Mouse (Mus musculus) liver, adult 2 months (tissue): ENCODE results near the gene Rnase10. TPM values are rescaled to one million over a fixed set of nuclear protein-coding genes. Genes with fewer than 3 reads are reported as not detected.

Source experiments
- DNase-seq: peaks from one replicate; pipeline ENCODE4 v3.0.0-alpha.2; 2011; ENCODE audit warnings: low read depth, low spot score; ENCODE audit errors: extremely low read depth
- H3K27ac ChIP-seq: fragments of 200-500 bp; replicated peaks from 2 replicates; pipeline ENCODE4 v1.5.1; 2012; ENCODE audit warnings: low read depth, mild to moderate bottlenecking, control low read depth, inconsistent platforms, low read length; ENCODE audit not compliant: insufficient read depth
- H3K27me3 ChIP-seq: fragments of 200-500 bp; 2 replicates; pipeline ENCODE4 v1.6.1; 2012; ENCODE audit warnings: mild to moderate bottlenecking, moderate library complexity, low read length, inconsistent platforms; ENCODE audit not compliant: control insufficient read depth, insufficient read depth
- H3K36me3 ChIP-seq: fragments of 200-500 bp; 2 replicates; pipeline ENCODE4 v1.6.1; 2012; ENCODE audit warnings: low read length, inconsistent platforms; ENCODE audit not compliant: control insufficient read depth, insufficient read depth
- H3K4me1 ChIP-seq: fragments of 200-500 bp; 2 replicates; pipeline ENCODE4 v1.6.1; 2011; ENCODE audit warnings: low read length; ENCODE audit not compliant: control insufficient read depth, insufficient read depth
- H3K4me3 ChIP-seq: fragments of 200-500 bp; 2 replicates; pipeline ENCODE4 v1.5.1; 2011; ENCODE audit warnings: low read depth, mild to moderate bottlenecking, control low read depth, low read length, moderate library complexity; ENCODE audit not compliant: insufficient read depth
- H3K79me2 ChIP-seq: fragments of 200-500 bp; 2 replicates; pipeline ENCODE4 v1.6.1; 2012; ENCODE audit warnings: inconsistent platforms, mild to moderate bottlenecking, low read length, moderate library complexity; ENCODE audit not compliant: control insufficient read depth, insufficient read depth
- H3K9ac ChIP-seq: fragments of 200-500 bp; 2 replicates; pipeline ENCODE4 v1.6.1; 2012; ENCODE audit warnings: low read depth, mild to moderate bottlenecking, control low read depth, inconsistent platforms, low read length
- CTCF ChIP-seq: fragments of 200-500 bp; IDR thresholded peaks from 2 replicates; pipeline ENCODE4 v1.5.1; 2011; ENCODE audit warnings: low read depth, low read length, control low read depth
- POLR2A ChIP-seq: fragments of 200-500 bp; IDR thresholded peaks from 2 replicates; pipeline ENCODE4 v1.6.1; 2011; ENCODE audit warnings: low read length, control low read depth; ENCODE audit not compliant: insufficient read depth; ENCODE audit errors: extremely low read depth
- WGBS: fragments of 180-500 bp; shearing (Covaris S2); methylation state at CpG from one replicate; pipeline ENCODE4 v1.1.7; 2018; 5-methylcytosine and 5-hydroxymethylcytosine counted together
- polyA plus RNA-seq: library from polyadenylated mRNA; depleted of rRNA; stranded (reverse); fragments of >200 nt; gene quantifications from 2 replicates; pipeline ENCODE4 v1.2.3, GENCODE M21; 2012; rRNA removed
- total RNA-seq: library from RNA; depleted of rRNA; stranded (reverse); fragments of >200 nt; gene quantifications from 2 replicates; pipeline ENCODE4 v1.2.3, GENCODE M21; 2014; rRNA removed

Gene Rnase10
- total and polyA plus RNA-seq, 2 experiments, result 0.09 TPM

- Histone ChIP-seq H3K27me3 (no peaks in the 10 kb centered on the region), H3K36me3 (no peaks in the 10 kb centered on the region), H3K4me3 (no peak within 1 kb of the TSS), H3K4me1 (no peaks in the 10 kb centered on the region; the same call in 1 of the 2 replicates), H3K9ac (no peak within 1 kb of the TSS), H3K27ac (no peak within 1 kb of the TSS), H3K79me2 (no peaks in the 10 kb centered on the region)
- TF ChIP-seq CTCF (no peak), POLR2A (no peak)
- no peak for DNase-seq
- WGBS, result 69% methylated on average over 9 of the region's 9 CpGs
These were observed 49.9 kb downstream of the Rnase10 start, which contains the start of gene Rnase12 for GRCm38 (mm10) chr14:51057401-51057831. Gene Rnase12 (minus strand): TSS chr14:51057661.

Other genes starting within 250 kb of the Rnase10 start
- gene Ttc5, start 222.2 kb upstream of the Rnase10 start, total RNA-seq, result 10.3 and 12.5 TPM in 2 replicates
- 7.1 and 8.2 TPM in 2 replicates for gene Ttc5, start 222.2 kb upstream of the Rnase10 start, polyA plus RNA-seq
- 0.92 TPM in 1 of 2 replicates, not detected in the other for gene Ccnb1ip1, start 200.0 kb upstream of the Rnase10 start, total RNA-seq
- gene Ccnb1ip1, start 200.0 kb upstream of the Rnase10 start, polyA plus RNA-seq, result not detected in 2 replicates
- 11.0 and 11.5 TPM in 2 replicates for gene Parp2, start 199.9 kb upstream of the Rnase10 start, total RNA-seq
- 4.8 and 6.2 TPM in 2 replicates for gene Parp2, start 199.9 kb upstream of the Rnase10 start, polyA plus RNA-seq
- gene Tep1, start 137.2 kb upstream of the Rnase10 start, total RNA-seq, result 9.0 and 14.2 TPM in 2 replicates
- gene Tep1, start 137.2 kb upstream of the Rnase10 start, polyA plus RNA-seq, result 9.9 and 13.1 TPM in 2 replicates
- gene Klhl33, start 110.2 kb upstream of the Rnase10 start, total RNA-seq, result 0.07 and 0.09 TPM in 2 replicates
- gene Klhl33, start 110.2 kb upstream of the Rnase10 start, polyA plus RNA-seq, result 0.05 TPM in 1 of 2 replicates, not detected in the other
- gene Osgep, start 82.9 kb upstream of the Rnase10 start, total RNA-seq, result 69.2 and 85.0 TPM in 2 replicates
- 41.5 and 50.1 TPM in 2 replicates for gene Osgep, start 82.9 kb upstream of the Rnase10 start, polyA plus RNA-seq
- 27.8 and 33.6 TPM in 2 replicates for gene Apex1, start 82.8 kb upstream of the Rnase10 start, total RNA-seq
- gene Apex1, start 82.8 kb upstream of the Rnase10 start, polyA plus RNA-seq, result 27.1 and 28.4 TPM in 2 replicates
- gene Pip4p1, start 76.9 kb upstream of the Rnase10 start, total RNA-seq, result 11.9 and 18.7 TPM in 2 replicates
- 40.5 and 43.6 TPM in 2 replicates for gene Pip4p1, start 76.9 kb upstream of the Rnase10 start, polyA plus RNA-seq
- gene Pnp, start 76.7 kb upstream of the Rnase10 start, total RNA-seq, result 102 and 111 TPM in 2 replicates
- 83.1 and 97.7 TPM in 2 replicates for gene Pnp, start 76.7 kb upstream of the Rnase10 start, polyA plus RNA-seq
- 51.7 and 94.7 TPM in 2 replicates for gene Gm49342, start 63.2 kb upstream of the Rnase10 start, total RNA-seq
- 45.7 and 80.3 TPM in 2 replicates for gene Gm49342, start 63.2 kb upstream of the Rnase10 start, polyA plus RNA-seq
- gene Pnp2, start 51.8 kb upstream of the Rnase10 start, total RNA-seq, result 0.81 and 1.1 TPM in 2 replicates
- 0.16 TPM in 1 of 2 replicates, not detected in the other for gene Pnp2, start 51.8 kb upstream of the Rnase10 start, polyA plus RNA-seq
- not detected in 2 replicates for gene Rnase9, start 34.1 kb downstream of the Rnase10 start, total RNA-seq
- not detected in 2 replicates for gene Rnase9, start 34.1 kb downstream of the Rnase10 start, polyA plus RNA-seq
- gene Rnase11, start 42.4 kb downstream of the Rnase10 start, total RNA-seq, result not detected in 2 replicates
- gene Rnase11, start 42.4 kb downstream of the Rnase10 start, polyA plus RNA-seq, result not detected in 2 replicates
- 0.27 TPM in 1 of 2 replicates, not detected in the other for gene Rnase12, start 49.9 kb downstream of the Rnase10 start, total RNA-seq
- gene Rnase12, start 49.9 kb downstream of the Rnase10 start, polyA plus RNA-seq, result not detected in 2 replicates
- gene Olfr750, start 66.7 kb downstream of the Rnase10 start, total RNA-seq, result not detected in 2 replicates
- not detected in 2 replicates for gene Olfr750, start 66.7 kb downstream of the Rnase10 start, polyA plus RNA-seq
- gene Rnase4, start 83.3 kb downstream of the Rnase10 start, total RNA-seq, result 1,910 and 2,134 TPM in 2 replicates
- gene Rnase4, start 83.3 kb downstream of the Rnase10 start, polyA plus RNA-seq, result 1,816 and 2,115 TPM in 2 replicates
- 224 and 249 TPM in 2 replicates for gene Ang, start 83.4 kb downstream of the Rnase10 start, total RNA-seq
- gene Ang, start 83.4 kb downstream of the Rnase10 start, polyA plus RNA-seq, result 541 and 671 TPM in 2 replicates
- not detected in 2 replicates for gene Eddm3b, start 106.7 kb downstream of the Rnase10 start, total RNA-seq
- gene Eddm3b, start 106.7 kb downstream of the Rnase10 start, polyA plus RNA-seq, result not detected in 2 replicates
- gene Rnase6, start 116.2 kb downstream of the Rnase10 start, total RNA-seq, result 1.1 and 1.2 TPM in 2 replicates
- 0.57 and 1.0 TPM in 2 replicates for gene Rnase6, start 116.2 kb downstream of the Rnase10 start, polyA plus RNA-seq
- 7.4 and 28.5 TPM in 2 replicates for gene Rnase1, start 139.0 kb downstream of the Rnase10 start, total RNA-seq
- 0.09 TPM in 2 replicates for gene Rnase1, start 139.0 kb downstream of the Rnase10 start, polyA plus RNA-seq
- not detected in 2 replicates for gene Rnase2b, start 154.5 kb downstream of the Rnase10 start, total RNA-seq
- not detected in 2 replicates for gene Rnase2b, start 154.5 kb downstream of the Rnase10 start, polyA plus RNA-seq
- not detected in 2 replicates for gene Ang2, start 191.4 kb downstream of the Rnase10 start, total RNA-seq
- not detected in 2 replicates for gene Ang2, start 191.4 kb downstream of the Rnase10 start, polyA plus RNA-seq
- gene Ear14, start 195.6 kb downstream of the Rnase10 start, total RNA-seq, result not detected in 2 replicates
- gene Ear14, start 195.6 kb downstream of the Rnase10 start, polyA plus RNA-seq, result not detected in 2 replicates
- not detected in 2 replicates for gene Rnase2a, start 248.4 kb downstream of the Rnase10 start, total RNA-seq
- gene Rnase2a, start 248.4 kb downstream of the Rnase10 start, polyA plus RNA-seq, result not detected in 2 replicates